In the genomic region with DNA sequence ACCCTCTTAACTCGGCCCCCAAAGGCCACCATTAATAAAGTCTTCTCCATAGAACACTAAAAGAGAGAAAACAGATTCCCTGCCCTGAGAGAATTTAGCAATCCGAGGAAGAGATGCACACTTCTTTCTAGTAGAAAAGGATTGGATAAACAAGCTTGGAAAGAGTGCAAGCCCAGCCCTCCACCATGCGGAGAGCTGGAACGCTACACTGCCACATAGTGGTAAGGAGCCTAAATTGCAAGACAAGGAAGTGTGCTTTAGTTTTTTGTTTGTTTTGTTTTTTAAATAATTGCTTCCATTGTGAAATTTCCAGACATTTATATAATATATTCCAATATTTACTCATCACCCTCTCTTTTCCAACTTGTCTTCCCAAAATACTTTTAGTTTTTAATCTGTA, we compare ENCODE assay signal across 20 mouse cellular contexts. TPM values are rescaled to one million over a fixed set of nuclear protein-coding genes. Genes with fewer than 3 reads are reported as not detected.
A peak's percentile ranks its signal among the peaks of the same experiment; 100 is the strongest.
DNase-seq lines count a peak whose midpoint lies in the region; TF ChIP-seq lines count a peak whose summit lies in the region.
"Had no signal": no experiment of that assay in that cellular context is flagged by ENCODE, and none has a peak within 500 bp of the region (broad histone marks: within the 10 kb centered on the region; RNA-seq: fewer than 3 reads in every experiment).

No protein-coding gene starts in this region.

- H3K27ac ChIP-seq in gastrocnemius, adult 2 months: no peak overlapping the region
- no peak overlapping the region for H3K27ac ChIP-seq in left cerebral cortex, adult 2 months
- no peak overlapping the region for H3K27ac ChIP-seq in MEL (ENCODE audit: control insufficient read depth, low read depth, low read length)
- H3K27ac ChIP-seq: embryonic facial prominence, embryonic 12.5 days; forebrain, embryonic 10.5 days; liver, embryonic 13.5 days; neural tube, embryonic 15.5 days had no signal

- H3K36me3 ChIP-seq in MEL (ENCODE audit: control insufficient read depth in 1 of 2, insufficient read depth in 2 of 2, low read length in 2 of 2): no peaks in the 10 kb centered on the region
- H3K36me3 ChIP-seq: embryonic facial prominence, embryonic 12.5 days; forebrain, embryonic 10.5 days; liver, embryonic 13.5 days; neural tube, embryonic 15.5 days had no signal

- H3K27me3 ChIP-seq in MEL (ENCODE audit: control insufficient read depth in 1 of 2, insufficient read depth in 2 of 2, low read length in 2 of 2): no peaks in the 10 kb centered on the region
- H3K27me3 ChIP-seq: embryonic facial prominence, embryonic 12.5 days; liver, embryonic 13.5 days; megakaryocyte, embryonic 14.5 days; neural tube, embryonic 15.5 days had no signal

- peak; percentile 56 for TF ChIP-seq CTCF in gastrocnemius, adult 2 months (IDR thresholded peaks at IDR 0.05)
- peak; percentile 55 for TF ChIP-seq CTCF in left cerebral cortex, adult 2 months (IDR thresholded peaks at IDR 0.05)
- TF ChIP-seq CTCF in MEL (IDR thresholded peaks at IDR 0.05 in 2 of 3, conservative IDR thresholded peaks at IDR 0.05 in 1 of 3; ENCODE audit: control insufficient read depth in 1 of 3, insufficient read depth in 1 of 3, low read depth in 2 of 3, low read length in 3 of 3, poor library complexity in 1 of 3, severe bottlenecking in 1 of 3): peak; percentile 20 to 41 (median 34); a peak in 4 of 6 replicates

- TF ChIP-seq EP300 in MEL (IDR thresholded peaks at IDR 0.05; ENCODE audit: low read depth in 1 of 2, low read length in 2 of 2): no peak

- TF ChIP-seq POLR2A in MEL (IDR thresholded peaks at IDR 0.05; ENCODE audit: control insufficient read depth in 1 of 2, insufficient read depth in 1 of 2, low read depth in 1 of 2, low read length in 2 of 2, poor library complexity in 1 of 2): no peak

- intact Hi-C loops in gastrocnemius, adult 2 months (cut with DNase I): no loop called here
- intact Hi-C loops in left cerebral cortex, adult 2 months (cut with DNase I): loop anchor here (5.0 kb wide), 1 partner anchor 42 kb away; no protein-coding TSS in a partner anchor
- intact Hi-C loops in left cerebral cortex, postnatal 36 days (cut with DNase I): no loop called here

- H3K79me2 ChIP-seq in MEL (ENCODE audit: control insufficient read depth, insufficient read depth, low read length, poor library complexity): no peaks in the 10 kb centered on the region

- H3K4me1 ChIP-seq in MEL (ENCODE audit: control insufficient read depth in 1 of 2, insufficient read depth in 2 of 2, low read length in 2 of 2): no peaks in the 10 kb centered on the region
- H3K4me1 ChIP-seq: liver, embryonic 13.5 days; megakaryocyte, embryonic 14.5 days had no signal

- TF ChIP-seq RAD21 in MEL (IDR thresholded peaks at IDR 0.05; ENCODE audit: low read depth, low read length): peak; percentile 1

- H3K9me3 ChIP-seq in MEL (replicated peaks; ENCODE audit: insufficient read depth, low read length): no peaks in the 10 kb centered on the region; the same call in 1 of the 2 replicates
- H3K9me3 ChIP-seq: embryonic facial prominence, embryonic 12.5 days; forebrain, embryonic 10.5 days; liver, embryonic 13.5 days; neural tube, embryonic 15.5 days had no signal

- no peak overlapping the region for H3K4me3 ChIP-seq in gastrocnemius, adult 2 months
- H3K4me3 ChIP-seq in left cerebral cortex, adult 2 months: no peak overlapping the region
- H3K4me3 ChIP-seq in MEL (ENCODE audit: control insufficient read depth in 1 of 2, insufficient read depth in 1 of 2, low read depth in 2 of 2, low read length in 2 of 2): no peak overlapping the region
- H3K4me3 ChIP-seq: embryonic facial prominence, embryonic 12.5 days; forebrain, embryonic 10.5 days; liver, embryonic 13.5 days; megakaryocyte, embryonic 14.5 days; neural tube, embryonic 15.5 days had no signal

- H3K9ac ChIP-seq in MEL (ENCODE audit: control insufficient read depth, low read depth, low read length, poor library complexity, severe bottlenecking): no peak overlapping the region
- H3K9ac ChIP-seq: embryonic facial prominence, embryonic 12.5 days; liver, embryonic 13.5 days; neural tube, embryonic 15.5 days had no signal

- DNase-seq in gastrocnemius, adult 2 months: no peak
- DNase-seq in gastrocnemius, adult 18-20 months (ENCODE audit: low spot score): no peak
- DNase-seq in left cerebral cortex, adult 2 months (ENCODE audit: extremely low spot score in 1 of 2, low spot score in 2 of 2): no peak
- no peak for DNase-seq in left cerebral cortex, postnatal 36 days (ENCODE audit: low spot score in 2 of 2)
- DNase-seq in 3T3-L1 (ENCODE audit: low read depth, low spot score) (peak; percentile 72), MEL (ENCODE audit: low read depth, low spot score) (peak; percentile 4)
- DNase-seq in ovary, postnatal 14 days (ENCODE audit: low spot score): no peak
- DNase-seq in layer of hippocampus, adult 18-20 months (ENCODE audit: low spot score in 2 of 2): no peak
- DNase-seq: B cell, adult 2 months; cerebellum, adult 9-10 months; heart, adult 18-20 months; heart, postnatal 14 days; kidney, postnatal 36 days; liver, embryonic 13.5 days; spleen, adult 18-20 months had no signal

TF ChIP-seq in MEL, 35 proteins besides CTCF, POLR2A, EP300 and RAD21:
- TF ChIP-seq CHD1 (IDR thresholded peaks at IDR 0.05; ENCODE audit: low read depth, low read length): no peak
- no peak for TF ChIP-seq TBP (IDR thresholded peaks at IDR 0.05; ENCODE audit: low read depth, low read length)
- no peak for TF ChIP-seq TCF12 (IDR thresholded peaks at IDR 0.05; ENCODE audit: low read depth, low read length)
- no peak for TF ChIP-seq JUND (IDR thresholded peaks at IDR 0.05; ENCODE audit: low read depth, low read length)
- TF ChIP-seq NRF1 (IDR thresholded peaks at IDR 0.05; ENCODE audit: insufficient read depth, low read depth, low read length, poor library complexity, severe bottlenecking): no peak
- no peak for TF ChIP-seq E2F4 (IDR thresholded peaks at IDR 0.05; ENCODE audit: borderline replicate concordance, low read depth, low read length)

RNA-seq across cellular contexts. Expression of a gene that starts 30.6 kb away (rescaled TPM):
- under 1 TPM in 1 of 2 experiments, not detected in 1; 0.23 TPM for total RNA-seq in gastrocnemius, adult 2 months (2021)
- under 1 TPM in 1 of 2 experiments, not detected in 1; 0.21 TPM for total RNA-seq in gastrocnemius, adult 18-20 months (2021)
- total RNA-seq in left cerebral cortex, adult 2 months (2021): 1 to 10 TPM; 3.5 to 4.0 TPM
- 1 to 10 TPM; 2.1 to 3.7 TPM for total RNA-seq in left cerebral cortex, postnatal 36 days (2021)
- not detected in 2 replicates for total RNA-seq in MEL (2012; rRNA removed)
- polyA plus RNA-seq in MEL (2012; ENCODE audit: insufficient read depth in 1 of 2, insufficient read length in 2 of 2, low read depth in 1 of 2, low replicate concordance in 2 of 2, missing spikeins in 1 of 2): not detected
- 1 to 10 TPM; 1.2 to 2.0 TPM for total RNA-seq in layer of hippocampus, adult 18-20 months (2021)
- total RNA-seq: heart, adult 18-20 months had no signal
- polyA plus RNA-seq: embryonic facial prominence, embryonic 12.5 days; forebrain, embryonic 10.5 days; liver, embryonic 13.5 days; stomach, embryonic 16.5 days had no signal

RNA-seq across cellular contexts. Expression of a gene that starts 33.7 kb away (rescaled TPM):
- 10 to 100 TPM in 1 of 2 experiments, 1 to 10 TPM in 1; 8.5 to 11.7 TPM for total RNA-seq in gastrocnemius, adult 2 months (2021)
- total RNA-seq in gastrocnemius, adult 18-20 months (2021): 10 to 100 TPM in 1 of 2 experiments, 1 to 10 TPM in 1; 9.2 to 11.4 TPM
- 100 to 1,000 TPM; 137 to 142 TPM for total RNA-seq in left cerebral cortex, adult 2 months (2021)
- 100 to 1,000 TPM; 145 to 152 TPM for total RNA-seq in left cerebral cortex, postnatal 36 days (2021)
- not detected in 2 replicates for total RNA-seq in MEL (2012; rRNA removed)
- under 1 TPM in 1 of 2 experiments, not detected in 1; 0.08 TPM for polyA plus RNA-seq in MEL (2012; ENCODE audit: insufficient read depth in 1 of 2, insufficient read length in 2 of 2, low read depth in 1 of 2, low replicate concordance in 2 of 2, missing spikeins in 1 of 2)
- 100 to 1,000 TPM; 117 to 126 TPM for total RNA-seq in layer of hippocampus, adult 18-20 months (2021)

Comparison
In these comparisons a context has a peak if more than half of its experiments do, and no peak if none do; other contexts are left out.
1. DNase-seq: peak in 3T3-L1 (single experiment) and MEL (single experiment); none in gastrocnemius, adult 2 months (single experiment), gastrocnemius, adult 18-20 months (single experiment), left cerebral cortex, adult 2 months (0 of 2), left cerebral cortex, postnatal 36 days (0 of 2), ovary, postnatal 14 days (single experiment) and layer of hippocampus, adult 18-20 months (0 of 2).
2. RNA of a gene that starts 33.7 kb away (total RNA-seq): 145 to 152 TPM in left cerebral cortex, postnatal 36 days, 137 to 142 TPM in left cerebral cortex, adult 2 months and 117 to 126 TPM in layer of hippocampus, adult 18-20 months; 8.5 to 11.7 TPM in gastrocnemius, adult 2 months, 9.2 to 11.4 TPM in gastrocnemius, adult 18-20 months and not detected in MEL; every median in the first group is over 4 times any median in the second.
3. Peak in every context shown above with its lines, with median percentiles within 50 percentile points of each other: CTCF ChIP-seq.